Comparison of ENCODE assay signal across 30 mouse cellular contexts in the genomic region with DNA sequence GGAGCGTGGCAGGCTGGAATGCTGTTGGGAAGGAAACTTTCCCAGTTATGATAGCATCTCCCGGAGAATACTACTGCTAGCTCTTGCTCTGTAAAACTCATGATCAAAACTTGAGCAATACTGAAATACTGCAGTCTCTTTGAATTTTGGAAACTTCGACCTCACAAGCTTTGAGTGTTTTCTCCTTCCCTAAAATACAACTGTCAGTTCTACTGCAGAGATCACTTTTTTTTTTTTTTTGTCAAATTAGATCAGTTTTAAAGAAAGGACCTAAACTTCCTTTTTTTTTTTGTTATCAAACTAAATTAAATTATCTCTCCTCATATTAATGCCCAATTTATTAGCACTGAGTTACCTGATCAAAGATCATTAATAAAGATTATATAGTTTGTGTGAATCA.
"Had no signal": no experiment of that assay in that cellular context is flagged by ENCODE, and none has a peak within 500 bp of the region (broad histone marks: within the 10 kb centered on the region; RNA-seq: fewer than 3 reads in every experiment).

No protein-coding gene starts in this region.

- H3K4me1 ChIP-seq: limb, embryonic 10.5 days; limb, embryonic 12.5 days; limb, embryonic 13.5 days; limb, embryonic 15.5 days; liver, embryonic 12.5 days; liver, embryonic 13.5 days; liver, embryonic 15.5 days; lung, embryonic 15.5 days; midbrain, embryonic 10.5 days; midbrain, embryonic 12.5 days; midbrain, embryonic 13.5 days; midbrain, embryonic 15.5 days; neural tube, embryonic 12.5 days had no signal

- H3K27ac ChIP-seq: limb, embryonic 10.5 days; limb, embryonic 12.5 days; limb, embryonic 13.5 days; limb, embryonic 15.5 days; liver, embryonic 12.5 days; liver, embryonic 13.5 days; liver, embryonic 14.5 days; liver, embryonic 15.5 days; lung, embryonic 15.5 days; macrophage; midbrain, embryonic 10.5 days; midbrain, embryonic 12.5 days; midbrain, embryonic 13.5 days; midbrain, embryonic 15.5 days; neural tube, embryonic 12.5 days had no signal

- DNase-seq: left cerebral cortex, postnatal 4 days; liver; liver, embryonic 13.5 days; liver, postnatal 0 days; lung, adult 18-20 months; lung, adult 2 months; lung, embryonic 14.5 days; lung, postnatal 10 days; lung, postnatal 14 days; lung, postnatal 36 days; lung, postnatal 4 days; midbrain, embryonic 14.5 days had no signal

- H3K27me3 ChIP-seq: limb, embryonic 12.5 days; limb, embryonic 13.5 days; limb, embryonic 15.5 days; liver, embryonic 12.5 days; liver, embryonic 13.5 days; liver, embryonic 15.5 days; lung, embryonic 15.5 days; megakaryocyte, embryonic 14.5 days; midbrain, embryonic 12.5 days; midbrain, embryonic 13.5 days; midbrain, embryonic 15.5 days; neural tube, embryonic 12.5 days had no signal

- ATAC-seq: liver, embryonic 12.5 days; liver, postnatal 0 days; lung, postnatal 0 days; midbrain, embryonic 13.5 days; midbrain, embryonic 15.5 days; midbrain, embryonic 16.5 days had no signal

- H3K4me3 ChIP-seq: limb, embryonic 10.5 days; limb, embryonic 12.5 days; limb, embryonic 13.5 days; limb, embryonic 15.5 days; liver, embryonic 12.5 days; liver, embryonic 13.5 days; liver, embryonic 15.5 days; lung, embryonic 15.5 days; megakaryocyte, embryonic 14.5 days; midbrain, embryonic 10.5 days; midbrain, embryonic 12.5 days; midbrain, embryonic 13.5 days; midbrain, embryonic 15.5 days; myocyte; neural tube, embryonic 12.5 days had no signal

- H3K9ac ChIP-seq: limb, embryonic 12.5 days; limb, embryonic 13.5 days; limb, embryonic 15.5 days; liver, embryonic 12.5 days; liver, embryonic 13.5 days; liver, embryonic 14.5 days; liver, embryonic 15.5 days; liver, postnatal 0 days; lung, embryonic 14.5 days; lung, embryonic 15.5 days; midbrain, embryonic 12.5 days; midbrain, embryonic 13.5 days; midbrain, embryonic 15.5 days; neural tube, embryonic 12.5 days had no signal

- H3K9me3 ChIP-seq: limb, embryonic 10.5 days; limb, embryonic 12.5 days; limb, embryonic 13.5 days; limb, embryonic 15.5 days; liver, embryonic 12.5 days; liver, embryonic 13.5 days; liver, embryonic 15.5 days; lung, embryonic 15.5 days; megakaryocyte, embryonic 14.5 days; midbrain, embryonic 10.5 days; midbrain, embryonic 12.5 days; midbrain, embryonic 13.5 days; midbrain, embryonic 15.5 days; neural tube, embryonic 12.5 days had no signal
